Mouse (Mus musculus) E14TG2a.4 (cell line): ENCODE data around the gene Atrnl1.

Experiments used
- CTCF ChIP-seq: conservative IDR thresholded peaks from 2 replicates; pipeline ENCODE4 v1.5.1; 2014; ENCODE audit warnings: low read length
- NANOG ChIP-seq: IDR thresholded peaks from 2 replicates; pipeline ENCODE4 v1.6.1; 2014; ENCODE audit warnings: borderline replicate concordance, low read length, mixed read lengths
- POU5F1 ChIP-seq: IDR thresholded peaks from 2 replicates; pipeline ENCODE4 v1.6.1; 2014; ENCODE audit warnings: low read length, borderline replicate concordance

- TF ChIP-seq CTCF (no peak), POU5F1 (no peak), NANOG (no peak)
Measured at GRCm38 (mm10) chr19:57939166-57939565, 328.3 kb downstream of the Atrnl1 start.
